Mouse (Mus musculus) natural killer cell, adult 2 months (primary cell): ENCODE data around the gene Hoxc12.

ENCODE experiments used
- DNase-seq, 2 experiments: peaks; one replicate each; pipeline ENCODE4 v3.0.0; 2022; ENCODE audit warnings: low spot score in 2 of 2

The Hoxc12 gene

DNA sequence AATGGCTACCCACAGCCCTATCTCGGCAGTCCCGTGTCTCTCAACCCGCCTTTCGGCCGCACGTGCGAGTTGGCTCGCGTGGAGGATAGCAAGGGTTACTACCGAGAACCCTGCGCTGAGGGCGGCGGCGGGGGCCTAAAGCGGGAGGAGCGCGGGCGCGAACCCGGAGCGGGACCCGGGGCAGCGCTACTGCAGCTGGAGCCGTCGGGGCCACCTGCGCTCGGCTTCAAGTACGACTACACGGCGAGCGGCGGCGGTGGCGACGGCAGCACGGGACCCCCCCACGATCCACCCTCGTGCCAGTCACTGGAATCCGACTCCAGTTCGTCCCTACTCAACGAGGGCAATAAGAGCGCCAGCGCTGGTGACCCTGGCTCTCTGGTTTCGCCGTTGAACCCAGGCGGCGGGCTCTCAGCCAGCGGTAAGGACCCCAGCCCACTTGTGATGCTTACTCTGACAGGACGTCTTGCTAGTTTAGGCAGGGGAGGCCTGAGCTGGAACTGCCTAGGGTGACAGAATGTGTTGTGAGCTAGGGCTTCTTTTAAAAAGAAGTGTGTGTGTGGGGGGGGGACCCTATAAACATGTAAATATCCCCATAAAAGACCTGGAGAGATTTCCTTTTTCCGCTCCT is 594 bp downstream of the Hoxc12 start:
- DNase-seq, result no peak

DNA sequence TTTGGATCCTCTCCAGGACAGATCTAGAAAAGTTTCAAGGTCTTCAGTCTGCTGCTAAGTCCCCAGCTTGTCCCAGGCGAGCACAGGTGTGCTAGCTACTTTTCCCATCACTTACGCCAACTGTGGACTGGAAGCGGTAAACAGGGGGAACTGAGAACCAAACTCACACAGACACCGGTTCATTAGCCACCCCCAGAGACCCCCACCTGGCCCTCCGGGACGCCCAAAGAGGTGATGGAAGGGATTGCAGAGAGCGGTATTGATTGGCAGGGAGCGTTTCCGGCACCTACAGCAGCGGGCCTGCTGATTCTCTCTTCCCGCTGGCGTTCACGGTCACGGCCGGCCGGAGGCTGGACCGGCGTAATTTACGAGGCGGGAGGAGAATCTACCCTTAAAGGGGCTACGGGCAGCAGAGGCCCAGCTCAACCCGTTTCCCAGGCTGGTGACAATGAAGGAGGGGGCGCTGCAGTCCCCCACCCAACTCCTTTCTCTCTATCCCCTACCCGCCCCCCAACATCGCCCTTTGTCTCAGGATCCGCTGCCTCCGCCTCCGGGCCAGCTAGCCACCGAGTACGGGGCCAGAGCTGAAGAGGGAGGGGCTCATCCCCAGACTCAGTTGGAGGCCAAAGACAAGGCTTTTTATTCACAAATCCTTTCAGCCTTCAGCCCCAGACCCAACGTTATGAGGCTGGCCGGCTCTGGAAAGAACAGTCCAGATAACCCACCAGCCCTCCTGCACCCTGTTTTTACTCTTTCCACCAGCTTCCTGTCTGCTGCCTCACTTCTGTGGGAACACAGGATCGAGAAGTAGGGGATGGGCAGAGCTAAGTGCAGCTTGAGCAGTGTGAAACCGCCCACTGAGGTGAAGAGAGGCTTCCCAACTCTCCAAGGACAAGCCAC is 2.9 kb downstream of the Hoxc12 start:
- no peak for DNase-seq

DNA sequence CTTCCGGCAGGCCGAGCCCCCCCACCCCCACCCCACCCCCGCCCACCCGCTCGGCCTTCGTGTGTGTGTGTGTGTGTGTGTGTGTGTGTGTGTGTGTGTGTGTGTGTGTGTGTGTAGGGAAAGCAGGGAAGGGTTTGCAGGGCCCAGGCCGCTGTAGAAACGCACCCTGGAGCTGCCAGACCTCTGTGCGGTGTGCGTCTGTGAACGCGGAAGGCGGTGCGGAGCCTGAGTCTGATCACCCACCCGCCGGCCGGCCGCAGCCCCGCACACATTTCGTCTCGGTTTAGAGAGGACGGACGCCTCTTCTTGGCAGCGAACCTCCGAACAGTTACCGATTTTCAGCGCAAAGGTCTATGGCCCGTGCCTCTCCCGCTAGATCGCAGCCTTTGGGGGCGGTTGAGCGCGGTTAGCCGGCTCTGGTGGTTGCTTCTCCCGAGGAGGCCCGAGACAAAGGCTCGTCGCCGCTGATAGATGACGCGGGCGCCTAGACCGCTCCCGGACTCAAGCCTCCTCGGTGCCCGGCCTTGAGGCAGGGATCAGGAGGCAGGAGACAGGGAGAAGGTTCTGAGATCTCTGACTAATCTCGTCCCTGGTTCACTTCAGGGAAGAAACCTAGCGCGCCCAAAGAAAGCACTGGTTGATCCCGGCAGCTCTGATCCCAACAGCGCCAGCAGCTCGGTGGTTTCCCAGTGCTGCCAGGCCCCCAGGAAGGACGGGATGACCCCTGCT is 6.3 kb downstream of the Hoxc12 start:
- no peak for DNase-seq

DNA sequence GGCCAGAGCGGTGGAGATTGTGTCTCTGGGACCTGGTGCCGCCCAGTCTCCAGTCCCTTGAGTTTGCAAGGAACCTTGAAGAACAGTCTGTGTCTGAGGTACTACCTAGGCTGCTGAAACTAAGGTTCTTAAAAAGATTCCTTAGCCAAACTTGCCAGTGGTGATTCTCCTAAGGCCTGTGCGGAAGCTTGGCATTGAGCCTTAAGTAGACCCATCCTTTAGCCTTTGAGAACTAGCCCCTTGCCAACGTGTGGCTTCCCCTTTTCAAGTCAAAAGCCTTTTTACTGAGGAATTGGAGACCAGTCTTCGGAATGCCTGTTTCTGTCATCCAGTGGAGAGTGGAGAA is 6.9 kb downstream of the Hoxc12 start:
- DNase-seq, result no peak

DNA sequence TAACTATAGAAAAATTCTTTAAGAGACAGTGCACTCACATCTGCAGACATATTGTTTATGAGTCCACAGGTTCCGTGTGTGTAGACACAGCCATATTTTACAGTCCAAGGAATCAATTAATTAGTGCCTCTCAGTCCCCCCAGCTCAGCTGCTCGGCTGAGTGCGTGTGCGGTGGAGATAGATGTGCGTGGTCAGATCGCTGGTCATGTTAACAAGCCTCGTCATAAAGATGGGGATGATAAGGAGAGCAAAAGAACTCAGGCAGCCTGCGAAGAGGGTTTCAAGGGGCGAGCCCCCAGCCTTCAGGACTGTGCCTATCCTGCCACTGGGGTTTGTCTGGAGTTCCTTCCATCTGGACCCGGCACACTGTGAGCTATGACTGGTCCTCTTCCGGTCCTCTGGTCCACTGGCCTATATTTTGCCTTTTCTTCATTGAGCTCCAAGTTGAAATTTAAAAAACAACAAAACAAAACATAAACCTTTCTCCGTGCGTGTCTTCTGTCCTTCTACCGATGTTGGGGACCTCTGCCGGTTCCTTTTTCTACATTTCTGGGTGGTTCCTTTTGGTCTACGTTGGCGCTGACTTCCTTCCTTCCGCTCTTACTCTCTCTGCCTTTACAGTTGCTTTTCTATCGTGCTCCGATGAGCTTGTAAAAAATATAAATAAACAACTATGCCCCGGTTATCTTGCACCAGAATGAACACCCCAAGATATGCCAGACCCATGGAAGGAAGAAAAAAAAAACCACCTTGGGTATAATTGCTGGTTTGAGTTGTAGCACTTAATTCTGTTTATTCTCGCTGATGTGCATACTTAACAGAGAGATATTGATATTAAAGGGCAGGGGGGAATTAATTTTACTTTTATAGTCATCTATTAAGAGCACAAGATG is 8.9 kb downstream of the Hoxc12 start:
- DNase-seq, result no peak

DNA sequence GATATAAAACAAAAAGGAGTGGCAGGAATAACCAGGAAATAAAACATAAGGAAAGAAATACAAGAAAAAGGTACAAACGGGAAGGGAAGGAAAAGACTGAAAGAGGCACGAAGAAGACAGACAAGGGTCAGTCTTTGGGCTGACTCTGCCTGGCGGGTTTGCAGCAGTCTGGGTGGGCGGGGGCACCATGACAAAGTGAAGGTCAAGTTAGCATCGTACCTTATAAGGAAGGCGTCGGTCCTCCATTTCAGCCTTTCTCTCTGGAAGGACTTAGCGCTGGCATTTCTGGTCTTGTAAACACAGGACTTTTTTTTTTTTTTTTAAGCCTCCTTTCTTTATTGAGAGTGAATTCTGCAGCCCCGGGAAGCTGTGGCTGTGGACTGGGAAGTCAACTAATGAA is 10.7 kb downstream of the Hoxc12 start:
- DNase-seq, result no peak

DNA sequence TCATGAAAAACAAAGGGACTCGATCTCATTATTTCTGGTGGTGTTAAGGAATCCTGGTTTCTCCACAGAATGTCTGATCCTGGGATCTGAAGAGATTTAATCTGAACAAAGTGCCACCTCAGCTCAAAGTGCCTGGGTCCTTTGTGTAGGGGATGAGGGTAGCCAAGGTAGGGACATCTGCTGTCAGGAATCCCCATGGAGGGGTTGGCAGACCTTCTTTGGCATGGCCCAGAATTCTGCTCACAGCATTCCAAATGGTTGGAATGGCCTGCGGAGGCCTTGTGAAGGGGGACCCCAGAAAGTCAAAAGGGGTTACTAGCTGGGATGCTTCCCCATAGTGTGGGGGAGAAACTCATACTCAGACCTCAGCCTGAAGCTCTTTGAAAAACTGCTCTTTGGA is 12.3 kb downstream of the Hoxc12 start:
- no peak for DNase-seq

DNA sequence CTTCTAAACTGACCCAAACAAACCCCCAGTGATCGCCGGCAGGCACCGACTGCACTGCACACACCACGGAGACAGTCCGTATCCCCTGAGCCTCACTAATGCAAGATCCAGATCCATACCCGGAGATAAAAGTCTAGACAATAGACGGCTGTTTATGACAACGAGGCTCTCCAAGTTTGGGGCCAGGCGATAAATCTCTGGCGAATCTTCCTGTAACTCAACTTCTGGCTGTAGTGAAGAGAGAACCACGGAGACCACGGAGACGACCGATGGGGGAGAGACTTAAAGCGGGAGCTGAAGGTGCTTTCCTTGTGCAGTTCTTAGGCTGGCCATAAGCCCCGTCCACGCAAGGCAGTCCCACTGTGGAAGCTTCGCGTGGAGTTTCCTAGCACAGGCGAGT is 13.1 kb downstream of the Hoxc12 start:
- no peak for DNase-seq

DNA sequence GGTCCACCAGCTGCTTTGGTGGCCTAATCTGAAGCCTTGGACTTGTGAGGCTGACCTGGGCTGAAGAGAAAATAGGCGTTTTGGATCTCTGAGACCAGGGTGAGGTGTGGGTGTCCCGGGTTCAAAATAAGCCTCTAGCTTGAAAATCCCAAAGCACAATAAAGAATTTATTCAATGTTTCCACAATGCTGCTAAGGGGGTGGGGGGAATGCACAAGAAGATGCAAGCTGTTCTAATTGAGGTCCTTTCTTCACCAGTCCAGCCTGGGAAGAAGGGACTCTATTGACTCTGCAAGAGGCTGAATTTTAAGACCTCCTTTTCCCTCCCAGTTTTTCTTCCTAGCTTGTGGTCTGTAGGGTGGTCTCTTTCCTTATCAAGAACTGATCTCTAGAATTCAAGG is 14.3 kb downstream of the Hoxc12 start:
- no peak for DNase-seq

DNA sequence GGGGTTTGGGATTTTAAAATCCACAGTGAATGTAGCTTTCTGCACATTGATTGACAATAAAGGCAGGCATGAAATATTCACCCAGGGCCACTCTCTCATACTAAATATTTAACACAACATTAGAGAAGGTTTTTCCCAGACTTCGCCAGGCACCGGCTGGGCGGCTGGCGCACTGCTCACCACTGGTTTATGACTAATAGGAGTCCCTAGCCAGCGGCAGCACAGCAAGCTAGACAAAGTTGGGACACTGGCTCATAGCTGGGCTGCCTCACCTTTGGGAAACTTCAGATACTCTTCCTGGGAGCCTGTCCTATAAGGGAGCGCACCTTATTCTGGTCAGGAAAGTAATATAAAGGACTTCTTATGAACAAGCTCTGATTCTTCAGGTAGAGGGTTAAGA is 17.0 kb downstream of the Hoxc12 start:
- no peak for DNase-seq

DNA sequence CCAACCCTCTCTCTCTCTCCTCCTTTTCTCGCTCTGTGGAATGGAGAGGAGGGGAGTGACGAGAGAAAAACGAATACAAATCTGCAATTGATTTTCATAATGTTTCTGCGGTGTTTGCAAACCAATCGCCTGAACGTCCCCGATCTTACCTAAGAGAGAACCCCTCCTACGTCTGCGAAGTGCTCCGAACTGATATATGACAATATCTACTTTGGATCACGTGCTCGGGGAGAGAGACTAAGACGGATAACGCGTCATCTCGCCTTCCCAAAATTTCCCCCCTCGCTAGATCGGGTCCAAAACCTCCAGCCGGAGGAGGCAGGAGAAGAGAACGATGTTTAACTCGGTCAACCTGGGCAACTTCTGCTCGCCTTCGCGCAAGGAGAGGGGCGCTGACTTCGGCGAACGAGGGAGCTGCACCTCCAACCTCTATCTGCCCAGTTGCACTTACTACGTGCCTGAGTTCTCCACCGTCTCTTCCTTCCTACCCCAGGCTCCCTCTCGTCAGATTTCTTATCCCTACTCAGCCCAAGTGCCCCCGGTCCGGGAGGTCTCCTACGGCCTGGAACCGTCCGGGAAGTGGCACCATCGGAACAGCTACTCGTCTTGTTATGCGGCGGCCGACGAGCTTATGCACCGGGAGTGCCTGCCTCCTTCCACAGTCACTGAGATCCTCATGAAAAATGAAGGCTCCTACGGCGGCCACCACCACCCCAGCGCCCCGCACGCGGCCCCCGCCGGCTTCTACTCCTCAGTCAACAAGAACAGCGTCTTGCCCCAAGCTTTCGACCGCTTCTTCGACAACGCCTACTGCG is 17.8 kb downstream of the Hoxc12 start, which contains the start of gene Hoxc11:
Gene Hoxc11, plus strand, starts transcription at position 236 of the 815 bp plus-strand sequence.
- DNase-seq, result no peak

DNA sequence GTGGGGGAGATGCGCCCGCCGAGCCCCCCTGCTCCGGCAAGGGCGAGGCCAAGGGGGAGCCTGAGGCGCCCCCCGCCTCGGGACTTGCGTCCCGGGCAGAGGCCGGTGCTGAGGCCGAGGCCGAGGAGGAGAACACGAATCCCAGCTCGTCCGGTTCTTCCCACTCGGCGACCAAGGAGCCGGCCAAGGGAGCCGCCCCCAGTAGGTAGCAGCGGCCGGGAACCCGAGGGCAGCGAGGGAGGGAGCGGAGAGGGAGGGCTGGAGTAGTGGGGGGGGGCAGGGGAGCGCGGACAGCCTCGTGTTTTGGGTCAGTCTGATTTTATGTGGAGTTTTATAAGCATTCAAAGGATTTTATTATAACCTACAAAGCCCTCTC is 18.4 kb downstream of the Hoxc12 start:
- DNase-seq, result no peak

DNA sequence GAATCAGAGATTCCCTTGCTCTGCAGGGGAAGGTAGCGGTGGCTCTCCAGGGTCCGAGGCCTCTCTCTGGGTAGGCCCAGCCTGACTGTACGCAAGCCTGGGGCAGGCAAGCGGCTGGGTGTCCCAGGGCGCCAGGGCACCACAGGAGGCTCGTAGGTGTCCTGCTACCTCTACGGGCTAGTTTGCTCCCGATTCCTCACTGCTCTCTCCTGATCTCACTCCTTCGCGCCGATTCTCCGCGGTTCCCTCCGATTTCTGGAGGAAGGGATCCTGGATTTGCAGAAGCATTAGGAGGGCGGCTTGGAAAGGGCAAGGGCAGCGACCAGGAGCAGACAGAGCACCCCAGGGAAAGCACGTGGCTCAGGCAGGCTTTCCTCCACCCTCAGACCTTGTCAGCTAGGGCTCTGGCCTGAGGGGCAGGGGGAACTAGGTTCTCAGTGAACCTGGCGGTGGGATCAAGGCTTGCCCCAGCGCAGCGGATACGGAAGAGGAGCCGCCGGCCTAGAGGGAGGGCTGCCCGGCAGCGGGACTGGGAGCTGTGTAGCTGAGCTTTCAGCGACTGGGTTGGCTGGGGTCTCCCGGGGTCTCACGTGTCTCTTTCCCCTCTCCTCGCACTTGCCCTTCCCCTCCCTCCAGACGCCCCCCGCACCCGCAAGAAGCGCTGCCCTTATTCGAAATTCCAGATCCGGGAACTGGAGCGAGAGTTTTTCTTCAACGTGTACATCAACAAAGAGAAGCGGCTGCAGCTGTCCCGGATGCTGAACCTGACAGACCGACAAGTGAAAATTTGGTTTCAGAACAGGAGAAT is 19.5 kb downstream of the Hoxc12 start:
- no peak for DNase-seq

DNA sequence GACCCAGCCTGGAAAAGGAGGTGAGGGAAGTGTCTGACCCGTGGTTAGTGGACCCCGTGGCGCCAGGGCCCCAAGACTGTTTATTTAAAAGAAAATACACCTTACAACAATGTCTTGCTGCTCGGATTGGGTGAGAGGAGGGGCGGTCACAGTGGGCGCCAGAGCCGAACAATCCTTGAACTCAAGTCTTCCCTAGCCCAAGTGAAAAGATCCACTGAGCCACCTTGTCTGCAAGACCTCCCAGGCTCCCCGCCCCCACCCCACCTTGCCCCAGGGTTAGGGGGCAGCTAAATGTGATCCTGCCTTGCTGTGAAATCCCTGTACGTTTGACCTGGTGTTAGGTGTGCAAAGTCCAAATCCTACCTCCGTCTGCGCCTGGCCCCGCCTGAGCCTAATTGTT is 20.3 kb downstream of the Hoxc12 start:
- no peak for DNase-seq

DNA sequence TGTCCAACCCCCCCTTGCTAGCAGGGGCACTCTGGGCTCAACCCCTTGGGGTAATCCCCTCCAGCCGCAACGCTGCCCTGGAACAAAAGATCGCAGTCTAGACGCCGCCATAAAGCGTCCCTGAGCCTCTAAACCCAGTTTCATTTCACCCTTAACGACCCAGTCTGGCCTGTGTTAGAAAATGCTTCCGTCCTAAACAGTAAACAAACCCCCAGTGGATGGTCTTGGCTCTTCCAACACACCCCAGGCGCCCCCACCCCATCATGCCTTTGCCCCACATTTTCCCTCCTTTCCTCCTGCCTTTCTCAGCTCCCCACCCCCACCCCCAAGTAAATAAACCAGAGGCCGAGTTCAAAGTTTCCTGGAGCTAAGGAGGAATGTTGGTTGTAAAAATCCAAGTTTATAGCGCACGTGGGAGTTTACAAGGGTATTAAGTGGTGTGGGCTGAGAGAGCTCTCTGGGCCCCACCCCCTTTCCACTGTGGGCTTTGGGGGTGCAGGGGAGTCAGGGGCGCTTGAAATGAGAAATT is 23.2 kb downstream of the Hoxc12 start:
- DNase-seq, result no peak

DNA sequence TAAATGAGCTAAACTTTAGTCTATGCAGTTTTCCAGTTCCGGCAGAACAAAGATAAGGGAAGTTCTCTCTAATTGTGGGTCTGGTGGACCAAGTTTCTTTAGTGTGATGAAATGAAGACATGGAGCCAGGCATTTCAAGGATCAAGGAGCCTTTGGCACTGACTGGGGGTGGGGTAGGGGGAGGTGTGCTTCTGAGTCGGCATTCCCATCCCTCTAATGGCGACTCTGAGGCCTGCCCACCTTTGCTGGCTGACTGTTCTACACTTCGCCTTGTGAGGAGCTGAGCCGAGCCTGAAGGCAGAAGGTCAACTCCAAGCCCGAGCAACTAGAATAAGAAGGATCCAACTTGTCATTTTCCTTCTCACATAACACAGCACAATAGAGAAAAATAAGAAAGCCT is 25.2 kb downstream of the Hoxc12 start:
- DNase-seq, result no peak

DNA sequence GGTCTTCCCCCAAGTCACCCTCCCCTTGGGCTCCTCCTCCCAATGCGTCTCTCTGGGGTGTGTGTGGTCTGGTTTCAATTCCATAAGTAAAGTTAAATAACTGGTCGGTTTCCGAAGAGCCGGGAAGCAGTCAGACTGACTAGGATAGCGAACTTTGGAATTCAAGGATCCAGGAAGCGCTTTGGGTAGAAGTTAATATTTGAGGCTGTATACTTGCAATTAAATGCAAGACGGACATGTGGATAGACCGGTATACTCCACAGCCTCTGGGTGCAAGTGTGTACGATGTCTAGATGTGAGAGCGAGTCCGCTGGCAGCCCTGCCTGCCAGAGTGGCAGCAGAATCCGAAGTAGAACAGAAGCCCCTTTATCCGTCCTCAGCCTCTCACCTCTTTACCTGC is 25.9 kb downstream of the Hoxc12 start:
- DNase-seq, result no peak

DNA sequence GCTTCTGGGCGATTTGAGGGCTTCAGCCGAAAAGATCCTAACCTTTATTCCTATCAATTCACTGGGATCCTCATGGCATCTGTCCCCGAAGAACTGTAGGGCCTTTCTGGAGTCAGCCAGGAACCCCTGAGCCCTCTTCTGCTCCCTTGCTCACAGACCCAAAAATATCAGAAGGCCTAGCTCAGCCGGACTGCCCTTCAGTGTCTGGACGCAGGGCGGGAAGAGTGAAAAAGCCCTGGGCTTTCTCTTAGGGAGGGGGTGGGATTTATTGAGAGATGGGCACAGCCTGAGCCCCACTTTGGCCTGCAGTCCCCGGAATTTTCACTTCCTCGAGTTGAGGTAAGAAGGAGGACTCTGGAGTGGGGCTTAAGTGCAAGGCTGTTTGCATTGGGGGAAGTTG is 26.7 kb downstream of the Hoxc12 start:
- no peak for DNase-seq

DNA sequence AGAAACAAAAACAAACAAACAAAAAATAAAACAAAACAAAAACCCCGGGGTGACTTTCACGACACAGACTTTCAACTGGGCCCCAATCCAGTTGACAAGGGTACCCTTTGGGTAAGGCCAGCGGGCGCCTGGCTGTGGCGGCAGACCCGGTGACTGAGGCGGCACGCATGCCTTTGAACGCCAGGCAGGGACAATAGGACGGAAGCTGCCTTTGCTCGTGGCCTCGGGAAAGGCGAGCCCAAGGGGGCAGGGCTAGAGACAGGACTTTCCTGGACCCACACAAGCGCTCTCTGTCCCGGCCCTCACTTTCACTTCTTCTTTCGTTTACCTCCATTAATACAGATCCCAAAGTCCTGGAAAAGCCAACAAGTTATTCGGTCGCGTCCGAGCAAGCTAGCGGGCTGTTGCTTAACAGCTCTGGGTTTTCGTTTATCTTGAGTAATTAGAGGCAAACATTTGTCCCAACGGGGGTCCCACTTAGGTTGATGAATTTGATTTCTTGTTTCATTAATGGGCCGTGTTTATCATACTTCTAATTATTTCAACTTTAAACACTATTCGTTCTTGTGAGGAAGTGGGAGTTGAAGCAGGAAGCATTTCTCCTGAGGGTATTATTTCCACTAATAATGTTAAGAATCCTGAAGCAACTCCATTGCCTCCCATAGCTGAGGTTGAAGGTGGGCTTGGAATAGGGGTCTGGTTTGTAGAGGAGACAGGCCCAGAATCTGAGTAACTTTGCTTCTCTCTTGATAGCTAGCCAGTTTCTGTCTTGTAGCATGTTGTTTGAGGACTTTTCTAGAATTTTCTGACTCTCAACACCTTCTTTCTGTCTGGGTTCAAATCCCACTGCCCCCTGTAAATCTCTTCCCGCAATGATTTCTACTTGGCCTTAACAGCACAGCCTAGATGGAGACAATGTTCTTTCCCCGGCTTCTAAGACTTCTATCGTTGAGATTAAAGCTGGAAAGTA is 27.4 kb downstream of the Hoxc12 start:
- DNase-seq, result no peak
